Mouse (Mus musculus): ENCODE measurements around the gene Wdr72.

Gene Wdr72

DNA sequence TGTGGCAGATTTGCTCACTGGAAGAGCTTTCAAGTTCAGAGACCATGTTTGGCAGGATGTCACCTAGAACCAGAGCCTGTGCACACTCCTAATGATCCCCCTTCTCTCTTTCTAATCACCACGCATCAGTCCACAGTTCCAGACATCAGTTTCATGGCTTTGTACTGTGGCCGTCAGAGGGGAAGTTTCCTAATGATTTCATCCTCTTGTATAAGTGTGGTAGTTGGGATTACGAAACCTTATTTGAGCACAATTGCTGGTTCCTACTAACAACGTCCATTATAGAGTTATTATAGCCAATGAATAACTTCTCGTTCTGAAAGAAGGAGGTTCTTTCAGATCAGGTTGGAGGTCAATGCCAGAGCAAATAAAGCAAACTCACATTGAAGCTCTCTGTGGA, 131.1 kb downstream of the Wdr72 start:
- no peak for DNase-seq (ENCODE audit: low read depth)

DNA sequence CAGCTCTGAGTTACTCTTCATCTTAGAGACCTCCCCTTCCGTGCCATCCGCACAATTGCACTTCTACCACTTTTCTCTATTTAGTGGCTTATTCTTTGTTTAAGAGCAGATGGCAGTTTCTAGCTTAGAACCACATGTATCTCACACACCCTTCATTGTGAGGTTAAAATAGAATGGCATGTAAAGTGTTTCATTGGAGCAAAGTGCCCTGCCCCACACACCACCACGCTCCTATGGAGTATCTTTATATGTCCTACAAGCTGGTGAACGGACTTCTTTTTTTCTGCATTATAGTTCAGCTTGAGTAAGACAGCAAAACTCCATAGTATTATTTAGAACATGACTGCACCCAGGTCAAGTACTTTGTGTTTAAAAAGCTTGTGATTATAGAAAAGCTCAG, 137.9 kb downstream of the Wdr72 start:
- no peak for DNase-seq (ENCODE audit: low read depth)

DNA sequence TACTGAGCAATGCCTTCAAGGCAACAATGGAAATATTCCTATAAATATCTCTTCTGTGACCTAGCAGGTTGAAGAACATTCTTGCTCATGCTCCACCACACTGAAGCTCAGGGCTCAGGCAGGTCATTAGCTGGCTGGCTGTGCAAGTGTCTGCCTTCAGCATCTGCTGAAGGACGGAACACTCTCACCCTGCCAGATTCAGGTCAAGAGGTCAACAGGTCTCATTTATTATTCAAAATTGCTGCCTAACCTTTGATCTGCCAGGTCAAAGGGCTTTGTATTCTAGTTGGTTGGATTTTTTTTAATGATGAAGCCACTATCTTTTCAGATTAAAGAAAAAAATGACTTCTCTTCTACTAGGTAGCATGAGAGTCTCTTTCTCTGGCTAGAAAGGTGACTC, 139.3 kb downstream of the Wdr72 start:
- DNase-seq (ENCODE audit: low read depth): no peak

DNA sequence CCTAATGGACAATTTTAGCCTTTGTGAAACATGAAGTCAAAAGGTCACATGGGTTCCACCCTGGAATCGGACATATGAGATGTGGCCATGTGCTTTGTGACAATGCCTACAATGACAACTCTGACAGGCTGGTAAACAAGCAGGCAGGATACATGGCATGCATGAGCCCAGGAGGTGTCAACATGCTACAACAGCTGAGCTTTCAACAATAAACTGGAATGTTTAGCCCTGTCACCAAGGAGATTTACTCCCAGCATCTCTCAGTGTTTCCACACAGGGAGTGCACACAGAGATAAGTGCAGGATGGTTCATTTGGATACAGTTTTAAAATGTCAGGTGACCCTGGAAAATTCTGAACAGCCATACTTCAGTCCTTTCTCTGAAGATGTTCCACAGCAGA, 140.4 kb downstream of the Wdr72 start:
- no peak for DNase-seq (ENCODE audit: low read depth)

DNA sequence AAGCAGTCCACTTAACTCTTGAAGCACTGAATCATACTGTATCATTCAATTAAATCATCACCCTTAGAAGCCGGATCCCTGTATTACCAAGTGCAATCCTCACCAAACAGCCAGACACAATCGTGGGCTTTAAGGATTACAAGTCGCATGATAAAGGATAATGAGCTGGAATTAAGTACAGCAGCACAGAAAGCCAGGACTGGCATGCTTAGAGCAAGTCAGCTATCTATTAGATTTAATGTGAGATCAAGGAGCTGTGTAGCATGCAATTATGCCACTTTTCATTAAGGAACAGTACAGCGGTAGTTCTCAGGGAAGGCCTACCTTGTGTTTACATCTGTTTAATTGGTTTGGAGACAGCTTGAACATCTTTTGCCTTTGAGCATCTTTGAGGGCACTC, 148.2 kb downstream of the Wdr72 start:
- DNase-seq (ENCODE audit: low read depth): no peak

DNA sequence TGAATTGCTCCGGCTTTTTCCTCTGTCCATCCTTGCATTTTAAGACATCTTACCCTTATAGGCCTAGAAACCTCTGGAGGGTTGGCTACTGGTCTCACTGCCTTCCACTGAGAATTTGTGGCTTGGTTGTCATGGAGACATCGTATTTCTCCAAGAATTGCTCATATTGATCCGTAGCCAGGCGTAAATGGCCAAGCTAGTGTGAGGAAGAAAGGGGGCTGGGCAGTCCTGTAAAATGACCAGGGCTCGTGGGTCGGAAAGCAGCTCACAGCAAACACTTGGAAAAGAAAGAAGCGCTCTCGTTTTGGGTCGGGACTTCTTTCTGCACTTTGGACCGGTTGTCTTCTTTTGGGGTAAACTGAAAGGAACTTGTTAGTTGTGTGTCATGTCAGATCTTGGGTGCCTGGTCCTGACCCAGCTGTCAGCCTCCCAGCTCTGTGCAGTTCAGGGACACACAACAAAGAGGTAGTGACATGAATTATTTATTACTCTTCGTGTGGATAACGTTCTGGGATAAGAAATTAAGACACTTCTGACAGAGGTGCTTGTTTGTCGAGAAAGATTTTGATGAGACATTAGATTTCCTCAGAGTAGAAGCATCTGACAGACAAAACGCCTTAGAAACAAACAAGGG, 167.7 kb downstream of the Wdr72 start:
- no peak for DNase-seq (ENCODE audit: low read depth)

DNA sequence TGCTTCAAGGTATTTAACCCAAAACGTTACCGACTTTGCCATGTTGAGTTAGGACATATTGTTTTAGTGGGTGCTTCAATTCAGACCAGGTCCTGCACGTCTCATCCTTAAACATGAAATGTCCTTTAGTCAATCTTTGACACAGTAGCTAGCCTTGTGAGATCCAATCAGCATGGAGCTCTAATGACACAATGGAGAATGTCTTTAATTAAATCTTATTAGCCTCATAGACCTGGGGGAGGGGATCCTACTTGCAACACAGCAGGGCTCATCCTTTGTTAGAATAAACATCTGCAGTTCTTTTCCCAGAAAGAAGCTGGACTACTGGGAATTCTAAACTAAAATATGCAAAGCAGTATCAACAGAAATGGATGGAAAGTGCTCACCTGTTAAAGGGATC, 171.9 kb downstream of the Wdr72 start:
- no peak for DNase-seq (ENCODE audit: low read depth)

DNA sequence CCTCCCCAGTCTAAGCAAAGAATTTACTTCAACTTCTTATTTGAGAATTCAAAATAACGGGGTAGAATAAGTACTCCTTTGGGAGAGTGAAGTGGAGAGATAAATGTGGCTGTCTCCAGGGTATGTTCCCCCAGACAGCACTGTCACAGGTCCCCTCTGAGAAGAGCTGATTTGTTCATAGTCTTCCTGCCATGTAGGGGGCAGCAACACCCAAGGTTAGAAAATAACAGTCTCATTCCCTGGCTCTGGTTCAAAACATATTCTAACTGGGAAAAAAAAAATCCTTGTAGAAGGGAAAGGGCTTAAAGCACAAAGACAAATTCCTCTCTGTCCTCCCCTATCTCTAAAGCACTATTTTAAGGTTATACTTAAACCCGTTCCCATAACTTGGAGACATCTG, 176.1 kb downstream of the Wdr72 start:
- DNase-seq (ENCODE audit: low read depth): no peak

DNA sequence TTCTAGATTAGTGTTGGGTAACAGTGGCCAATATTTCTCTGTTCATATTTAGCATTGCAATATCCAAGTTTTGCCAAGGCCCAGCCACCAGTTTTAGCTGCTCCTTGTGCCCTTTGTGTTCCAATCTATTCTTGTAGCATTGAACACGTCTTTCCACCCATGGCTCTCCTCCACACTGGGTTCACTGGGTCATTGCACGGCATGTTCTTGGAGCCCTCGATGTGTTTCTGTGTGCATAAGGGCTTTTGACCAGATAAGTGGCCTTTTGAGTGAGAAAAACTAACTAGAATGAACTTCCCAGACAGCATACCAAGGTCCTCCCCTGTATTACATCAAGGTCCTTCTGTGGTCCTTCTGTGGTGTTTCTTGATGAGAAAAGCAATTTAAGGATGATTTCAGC, 184.3 kb downstream of the Wdr72 start:
- DNase-seq (ENCODE audit: low read depth): no peak

DNA sequence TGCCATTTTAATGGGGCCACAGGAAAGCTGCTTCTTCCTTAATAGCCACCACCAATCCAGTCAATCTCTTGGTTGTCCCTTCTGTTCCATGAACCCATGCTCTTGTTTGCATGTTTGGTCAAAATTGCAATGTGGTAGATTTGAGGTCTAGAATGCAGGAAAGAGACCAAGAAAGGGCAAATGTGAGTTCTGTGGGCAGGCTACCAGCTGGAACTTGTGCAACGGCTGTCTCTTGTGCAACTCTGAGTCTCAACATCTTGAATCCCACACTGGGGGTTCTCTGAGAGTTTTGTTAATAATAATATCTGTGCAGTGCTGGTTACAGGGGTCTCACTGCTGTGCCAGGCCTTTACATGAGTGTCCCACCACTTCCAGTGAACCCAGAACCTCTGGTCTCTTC, 208.6 kb downstream of the Wdr72 start:
- no peak for DNase-seq (ENCODE audit: low read depth)

DNA sequence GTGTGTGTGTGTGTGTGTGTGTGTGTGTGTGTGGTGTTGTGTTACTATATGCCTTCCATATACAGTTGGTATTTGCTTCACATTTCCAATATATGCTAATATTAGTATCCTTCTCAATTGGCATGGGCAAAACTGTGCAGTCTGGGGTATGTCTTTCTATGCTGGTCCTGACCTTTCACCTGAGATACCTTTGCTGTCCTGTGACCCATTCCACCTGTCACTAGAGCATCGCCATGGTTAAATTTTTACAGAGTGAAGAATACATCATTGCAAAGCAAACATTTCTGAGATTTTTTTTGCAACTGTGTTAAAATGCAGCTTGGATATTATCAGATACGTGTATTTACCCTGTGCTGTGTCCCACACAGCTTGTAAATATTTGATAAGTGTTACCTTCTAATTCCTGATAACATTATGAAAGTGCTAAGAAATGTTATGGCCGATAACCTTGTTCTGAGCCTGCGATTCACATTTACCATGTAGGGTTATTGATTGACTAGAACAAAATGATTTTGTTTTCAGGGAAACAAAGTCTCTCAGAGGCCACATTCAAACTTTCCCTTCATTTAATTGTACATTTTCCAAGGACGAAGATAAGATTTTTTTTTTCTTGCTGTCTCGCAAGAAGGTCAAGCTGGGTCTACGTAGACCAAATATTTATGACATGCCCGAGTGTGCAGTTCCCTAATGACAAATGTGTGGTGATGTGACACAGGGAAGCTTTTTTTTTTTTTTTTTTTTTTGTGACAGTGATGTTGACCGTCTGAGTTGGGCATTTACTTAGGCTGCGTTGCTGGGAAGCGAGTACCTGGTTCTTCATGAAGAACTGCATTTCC, 214.2 kb downstream of the Wdr72 start:
- no peak for DNase-seq (ENCODE audit: low read depth)

DNA sequence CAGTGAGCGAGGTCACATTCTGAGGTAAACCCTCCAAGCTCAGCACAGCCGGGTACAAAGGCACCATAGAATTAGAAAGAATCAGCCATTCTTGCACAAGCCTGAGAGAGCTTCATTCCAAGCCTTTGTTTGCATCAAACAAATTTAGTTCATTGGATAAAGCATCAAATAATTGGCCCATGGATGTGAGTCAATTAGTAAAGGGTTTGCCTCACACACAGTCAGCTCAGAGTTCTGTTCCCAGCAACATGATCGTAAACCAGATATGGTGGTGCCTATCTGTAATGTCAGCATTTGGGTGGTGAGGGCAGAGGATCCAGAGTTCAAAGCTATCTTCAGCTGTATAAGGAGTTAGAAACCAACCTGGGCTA, 214.8 kb downstream of the Wdr72 start:
- DNase-seq (ENCODE audit: low read depth): no peak

DNA sequence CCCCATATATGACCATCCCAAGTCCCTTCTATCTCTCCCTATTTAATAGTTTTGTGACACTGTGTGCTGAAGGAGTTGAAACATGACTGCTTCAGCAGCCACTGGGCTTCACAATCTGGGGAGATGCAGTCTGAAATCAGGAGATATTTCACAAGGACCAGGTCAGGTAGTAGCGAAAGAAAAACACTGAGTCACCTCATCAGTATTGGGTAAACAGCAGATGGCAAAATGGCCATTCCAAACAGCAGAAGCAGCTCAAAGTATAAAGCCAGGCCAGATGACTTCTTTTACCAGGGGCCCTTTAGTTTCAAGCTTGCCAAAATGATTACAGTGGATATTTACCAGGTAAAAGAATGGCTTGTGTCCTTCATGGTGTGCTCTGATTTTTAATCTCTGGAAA, 215.8 kb downstream of the Wdr72 start:
- no peak for DNase-seq (ENCODE audit: low read depth)

DNA sequence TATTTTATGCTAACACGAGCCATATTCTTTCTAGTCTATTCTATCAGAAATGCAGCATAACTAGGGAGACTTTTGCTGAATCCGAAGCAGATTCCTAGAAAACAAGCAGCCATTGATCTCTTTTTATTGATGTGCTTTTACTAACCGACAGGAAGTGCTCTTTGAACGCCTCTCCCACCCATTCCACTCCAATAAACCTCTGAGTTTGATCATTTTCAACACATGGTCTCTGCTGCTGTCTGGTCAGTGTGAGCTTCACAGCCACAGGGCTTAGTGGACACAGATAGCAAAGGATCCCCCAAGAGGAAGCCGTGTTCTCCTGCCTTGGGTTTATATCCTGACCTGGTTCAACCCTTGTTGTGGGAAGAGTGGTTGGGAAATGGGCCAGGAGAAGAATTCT, 218.7 kb downstream of the Wdr72 start:
- DNase-seq (ENCODE audit: low read depth): no peak

DNA sequence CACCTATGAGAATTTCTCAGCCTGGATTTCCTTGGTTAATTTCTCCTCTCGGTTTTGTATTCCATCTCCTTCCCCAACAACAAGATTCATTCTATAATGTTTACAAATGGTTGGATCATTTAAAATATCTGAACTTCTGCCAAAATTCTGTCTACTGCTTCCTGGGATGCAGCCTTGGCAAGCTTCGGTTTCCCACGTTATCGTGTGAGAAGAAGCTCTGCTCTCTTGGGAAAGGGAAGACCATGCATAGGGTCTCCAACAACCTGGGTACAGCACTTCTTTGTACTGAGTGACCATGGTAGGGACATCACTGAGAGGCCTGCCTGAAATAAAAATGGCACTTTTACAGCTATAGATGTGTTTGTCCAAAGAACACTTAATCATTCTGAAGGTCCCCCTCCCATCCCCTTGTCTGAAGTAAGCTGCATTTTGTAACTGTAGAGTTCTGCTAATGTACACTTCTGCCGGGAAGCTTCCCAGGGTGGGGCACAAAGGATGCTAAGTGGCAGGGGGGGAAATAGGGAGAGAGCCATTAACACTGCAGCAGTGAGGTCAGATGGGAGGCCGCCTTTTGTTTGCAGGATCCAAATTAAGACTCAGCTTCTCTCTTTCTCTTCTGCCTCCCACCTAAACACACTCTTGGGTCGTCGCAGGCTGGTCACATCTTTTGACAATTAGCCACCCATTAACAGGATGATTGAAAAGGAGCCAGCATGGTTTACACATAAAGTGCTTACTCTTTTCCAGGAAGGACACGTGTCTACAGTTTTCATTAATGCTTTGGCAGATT, 220.7 kb downstream of the Wdr72 start:
- no peak for DNase-seq (ENCODE audit: low read depth)

DNA sequence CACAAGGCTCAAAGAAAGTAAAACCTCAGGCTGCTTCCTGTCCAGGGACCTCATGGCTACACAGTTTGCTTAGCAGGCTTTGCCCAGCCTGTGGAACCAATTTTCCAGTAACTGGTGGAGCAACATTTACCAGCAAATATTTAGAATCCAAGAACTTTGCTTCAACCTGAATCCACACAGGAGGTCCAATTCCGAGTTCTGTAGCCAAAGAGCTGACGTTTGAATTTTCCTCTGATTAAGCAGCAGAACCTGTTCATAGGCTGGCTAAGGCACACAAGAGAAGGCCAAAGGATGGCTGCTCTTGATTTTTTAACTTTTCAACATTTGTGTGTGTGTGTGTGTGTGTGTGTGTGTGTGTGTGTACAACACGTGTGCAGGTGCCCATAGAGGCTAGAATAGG, 222.2 kb downstream of the Wdr72 start:
- no peak for DNase-seq (ENCODE audit: low read depth)
